Mouse (Mus musculus): ENCODE results near the gene Zcchc8. TPM values are rescaled to one million over a fixed set of nuclear protein-coding genes. Genes with fewer than 3 reads are reported as not detected.
"Not testable (repeated sequence)": the region's sequence is repeated elsewhere in the genome, so short reads cannot be mapped to it uniquely, and the experiment has no call there.

The Zcchc8 gene
- polyA plus RNA-seq (2012; rRNA removed), result 56.0 and 61.6 TPM in 2 replicates

GRCm38 (mm10) chr5:123720328-123721311 lies at the start of gene Zcchc8:
Zcchc8 (minus strand) TSS chr5:123721100.
- DNase-seq (ENCODE audit: extremely low spot score in 1 of 2, low spot score in 1 of 2), result peak; percentile 97 to 98

DNA sequence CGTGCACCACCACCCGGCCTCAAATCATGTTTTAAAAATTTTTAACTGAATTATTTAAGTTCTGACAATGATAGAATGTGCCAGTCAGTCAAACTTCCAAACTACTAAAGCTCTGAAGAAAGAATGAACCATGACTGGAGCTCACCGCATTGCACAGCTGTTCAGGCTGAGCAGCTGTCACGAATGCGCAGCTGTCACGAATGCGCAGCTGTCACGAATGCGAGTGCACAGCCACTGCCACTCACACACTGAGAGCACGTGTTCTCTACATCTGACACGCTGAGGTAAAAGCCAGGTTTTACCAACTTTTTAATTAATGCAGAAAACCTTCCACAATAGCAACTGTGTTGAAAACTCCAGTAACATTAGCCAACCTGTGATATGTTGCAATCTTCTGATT lies 45.6 kb upstream of the Zcchc8 start:
- DNase-seq (ENCODE audit: extremely low spot score in 1 of 2, low spot score in 1 of 2), result not testable (repeated sequence)

DNA sequence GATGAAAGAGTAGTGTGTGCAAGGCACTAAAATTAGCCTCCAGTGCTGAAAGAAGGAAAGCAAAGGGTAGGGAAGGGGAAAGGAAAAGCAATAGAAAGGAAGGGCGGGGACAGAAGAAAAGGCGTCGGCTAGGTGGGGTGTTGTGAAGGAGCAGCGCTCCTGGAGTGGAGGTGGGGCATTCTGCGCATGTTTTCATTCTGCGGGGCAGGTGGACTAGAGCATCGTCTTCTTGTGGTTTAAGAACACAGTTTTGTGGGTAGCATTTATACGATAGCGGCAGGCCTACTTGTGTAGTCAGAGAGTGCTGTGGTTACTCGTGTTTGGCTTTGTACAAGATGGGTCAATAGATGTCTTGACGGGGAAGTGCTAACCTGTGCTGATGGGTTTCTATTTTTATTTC lies 44.6 kb upstream of the Zcchc8 start:
- no peak for DNase-seq (ENCODE audit: extremely low spot score in 1 of 2, low spot score in 1 of 2)

DNA sequence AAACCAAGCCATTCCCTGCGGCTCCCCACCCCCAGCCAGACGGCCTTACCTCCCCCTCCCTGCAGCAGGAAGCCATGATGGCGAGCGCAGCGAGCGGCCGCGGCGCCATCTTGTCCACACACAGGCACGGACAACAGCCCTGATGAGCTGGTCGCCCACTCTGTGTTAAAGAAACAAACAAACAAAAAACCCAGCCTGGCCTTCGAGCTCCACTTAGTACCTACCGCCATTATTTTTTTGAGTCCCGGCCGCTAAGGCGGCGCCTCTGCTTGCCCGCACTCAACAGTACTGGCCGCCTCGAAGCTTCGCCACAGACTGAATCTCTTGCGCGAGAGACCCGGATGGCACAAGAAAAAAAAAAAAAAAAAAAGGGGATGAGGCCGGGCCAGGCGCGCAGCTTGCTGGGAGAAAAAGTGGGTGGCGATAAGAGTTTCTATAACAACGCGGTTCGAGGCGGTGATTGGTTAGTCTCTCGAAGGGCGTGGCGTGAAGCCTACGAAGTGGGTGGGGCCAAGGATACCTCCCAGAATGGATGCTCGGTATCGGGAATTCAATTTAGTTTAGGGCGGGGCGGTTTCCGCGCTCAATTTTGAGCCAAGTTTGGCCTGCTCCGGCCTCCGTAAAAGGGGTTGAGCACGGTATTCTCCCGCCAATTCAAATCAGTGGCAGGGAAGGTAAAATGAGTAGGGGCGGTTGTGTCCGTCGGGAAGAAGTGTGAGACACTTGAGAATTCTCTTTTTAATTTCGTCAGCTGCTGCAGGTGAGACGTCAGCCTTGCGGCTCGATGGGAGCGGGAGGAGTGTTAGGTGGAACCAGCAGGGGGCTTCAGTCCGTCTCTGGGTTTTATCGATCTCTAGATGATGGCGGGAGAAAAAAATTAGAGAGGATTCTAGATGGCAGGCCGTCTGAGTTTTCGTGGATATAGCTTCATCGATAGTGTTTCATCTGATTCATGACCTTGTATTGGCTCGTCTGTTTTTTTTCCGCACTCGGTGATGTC lies 28.5 kb upstream of the Zcchc8 start, which contains the start of the genes Rsrc2 and Kntc1:
Rsrc2 (minus strand) TSS at position 350 of the 1,000 bp plus-strand sequence.
Kntc1 (plus strand) TSS at position 652 of the 1,000 bp plus-strand sequence.
- DNase-seq (ENCODE audit: extremely low spot score in 1 of 2, low spot score in 1 of 2), result peak; percentile 99 to 100

DNA sequence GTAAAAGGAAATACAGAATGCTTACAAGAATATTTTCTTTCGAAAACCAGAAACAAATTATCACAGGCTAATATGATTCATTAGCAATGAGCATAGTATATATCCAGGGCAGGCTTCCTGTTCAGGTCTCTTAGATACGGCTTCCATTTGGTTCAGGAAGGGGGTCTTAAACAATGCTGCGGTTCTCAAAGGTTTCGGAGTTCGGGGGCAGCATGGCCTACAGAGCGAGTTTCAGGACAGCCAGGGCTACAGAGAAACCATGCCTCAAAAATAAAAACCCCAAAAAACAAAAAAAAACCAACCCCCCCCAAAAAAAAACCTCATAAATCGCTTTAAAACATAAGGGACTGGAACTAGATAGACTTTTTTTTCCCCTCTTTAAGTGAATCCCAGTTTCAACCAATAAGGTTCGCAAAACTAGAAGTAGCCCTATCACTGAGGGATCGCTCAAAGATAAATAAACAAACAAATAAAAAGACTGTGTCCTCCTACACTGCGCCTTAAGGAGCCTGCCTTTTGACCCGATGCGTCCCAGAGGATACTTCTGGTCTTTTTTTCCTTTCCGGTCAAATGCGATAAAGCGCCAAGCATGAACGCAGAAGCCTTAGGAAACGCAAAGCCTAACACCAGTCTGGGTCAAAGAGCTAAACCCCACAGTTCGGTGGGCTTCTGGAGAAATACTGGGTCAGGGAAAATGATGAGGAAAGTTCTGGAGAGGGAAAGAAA lies 27.6 kb upstream of the Zcchc8 start:
- no peak for DNase-seq (ENCODE audit: extremely low spot score in 1 of 2, low spot score in 1 of 2)

- DNase-seq (ENCODE audit: extremely low spot score in 1 of 2, low spot score in 1 of 2), result no peak
Measured at GRCm38 (mm10) chr5:123747604-123748003, 26.7 kb upstream of the Zcchc8 start.

DNA sequence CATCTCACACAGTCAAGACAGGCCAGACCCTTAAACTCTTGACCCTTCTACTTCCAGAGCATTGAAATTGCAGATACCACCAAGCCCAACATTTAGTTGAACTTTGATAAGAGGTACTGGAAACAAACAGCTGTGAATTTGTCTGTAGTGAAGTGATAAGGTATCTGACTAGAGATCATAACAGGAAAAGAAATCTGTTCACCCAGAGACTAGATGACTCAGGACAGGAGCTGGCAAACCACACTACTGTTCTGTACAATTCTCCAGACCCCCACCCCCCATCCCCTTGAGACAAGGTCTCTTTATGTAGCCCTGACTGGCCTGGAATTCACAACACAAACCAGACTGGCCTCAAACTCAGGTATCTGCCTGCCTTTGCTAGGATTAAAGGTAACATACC lies 25.4 kb upstream of the Zcchc8 start:
- no peak for DNase-seq (ENCODE audit: extremely low spot score in 1 of 2, low spot score in 1 of 2)

- no peak for DNase-seq (ENCODE audit: extremely low spot score in 1 of 2, low spot score in 1 of 2)
Measured at GRCm38 (mm10) chr5:123744358-123744757, 23.5 kb upstream of the Zcchc8 start.

DNA sequence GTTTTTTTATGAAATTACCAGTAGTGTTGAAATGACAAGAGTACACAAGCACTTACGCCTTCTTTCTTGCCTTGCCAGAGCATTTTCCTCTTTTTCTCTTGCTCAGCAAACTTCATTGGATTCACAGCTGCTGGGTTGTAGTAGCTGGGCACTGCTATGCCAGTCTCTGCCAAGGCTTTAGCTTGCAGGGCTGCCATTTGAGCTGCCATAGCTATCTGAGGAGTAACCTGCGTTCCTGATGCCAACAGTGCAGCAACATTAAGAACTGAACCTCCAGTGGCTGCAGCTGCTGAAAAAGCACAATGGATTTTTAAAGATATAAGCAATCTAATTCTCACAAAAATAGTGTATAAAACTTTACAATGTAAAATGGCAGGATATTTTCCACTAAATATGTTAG lies 10.1 kb upstream of the Zcchc8 start:
- no peak for DNase-seq (ENCODE audit: extremely low spot score in 1 of 2, low spot score in 1 of 2)

GRCm38 (mm10) chr5:123723816-123724215 lies 2.9 kb upstream of the Zcchc8 start:
- DNase-seq (ENCODE audit: extremely low spot score in 1 of 2, low spot score in 1 of 2), result not testable (repeated sequence)

- DNase-seq (ENCODE audit: extremely low spot score in 1 of 2, low spot score in 1 of 2), result no peak
Measured at GRCm38 (mm10) chr5:123714622-123715021, 6.3 kb downstream of the Zcchc8 start.

- no peak for DNase-seq (ENCODE audit: extremely low spot score in 1 of 2, low spot score in 1 of 2)
Measured at GRCm38 (mm10) chr5:123713782-123714181, 7.1 kb downstream of the Zcchc8 start.

DNA sequence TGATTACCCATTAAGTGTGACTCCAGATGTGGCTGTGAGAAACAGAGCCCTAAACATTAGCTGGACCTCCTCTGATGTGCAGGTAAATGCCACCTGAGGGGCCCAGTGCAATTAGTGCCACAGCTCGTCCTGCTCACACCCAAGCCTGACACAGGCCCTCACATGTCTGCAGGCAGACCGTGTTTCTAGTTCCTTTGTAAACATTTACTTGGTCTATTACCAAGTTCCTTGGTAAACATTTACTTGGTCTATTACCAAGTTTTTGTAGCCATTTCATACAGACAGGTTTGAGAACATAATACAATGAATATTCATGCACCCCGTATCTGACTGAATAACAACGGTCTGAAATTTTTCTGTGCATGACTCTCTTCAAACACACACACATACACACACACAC lies 11.3 kb downstream of the Zcchc8 start:
- DNase-seq (ENCODE audit: extremely low spot score in 1 of 2, low spot score in 1 of 2), result no peak

DNA sequence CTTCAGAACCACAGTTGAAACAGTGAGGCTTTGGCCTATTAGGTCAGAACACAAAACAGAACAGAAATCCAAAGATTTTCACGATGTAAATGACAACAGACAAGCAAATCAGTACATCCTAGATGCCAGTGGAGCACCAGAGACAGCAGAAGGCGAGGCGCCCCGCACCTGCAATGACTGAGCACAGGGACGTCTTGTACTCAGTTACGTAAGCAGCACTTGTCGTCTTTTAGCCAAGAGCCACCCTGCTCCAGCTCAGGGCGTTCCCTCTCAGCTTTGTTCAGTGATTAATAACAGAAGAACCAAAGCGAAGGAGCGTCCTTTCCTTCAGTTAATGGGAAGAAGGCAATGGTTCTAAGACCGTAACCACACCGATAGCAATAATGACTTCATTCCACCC lies 12.3 kb downstream of the Zcchc8 start:
- DNase-seq (ENCODE audit: extremely low spot score in 1 of 2, low spot score in 1 of 2), result no peak

GRCm38 (mm10) chr5:123700625-123701024 lies 20.3 kb downstream of the Zcchc8 start:
- no peak for DNase-seq (ENCODE audit: extremely low spot score in 1 of 2, low spot score in 1 of 2)

DNA sequence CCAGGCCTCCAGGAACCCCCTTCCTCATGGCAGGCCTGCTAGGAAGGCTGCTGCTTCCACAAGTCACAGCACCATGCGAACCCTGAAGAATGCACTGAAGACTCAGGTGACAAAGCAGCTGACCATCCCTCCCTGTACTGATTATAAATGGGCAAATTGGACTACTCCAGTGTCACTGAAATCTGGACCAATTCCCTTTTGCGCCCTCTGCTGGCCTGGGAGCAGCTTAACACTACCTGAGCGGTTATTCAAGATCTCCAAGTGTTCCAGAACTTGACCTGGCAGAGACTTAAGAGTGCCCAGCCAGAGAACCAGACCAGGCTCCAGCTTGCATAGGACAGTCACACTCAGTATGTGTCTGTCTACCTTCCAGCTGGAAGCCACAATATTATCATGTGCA lies 21.7 kb downstream of the Zcchc8 start:
- DNase-seq (ENCODE audit: extremely low spot score in 1 of 2, low spot score in 1 of 2), result peak; percentile 22 to 78

GRCm38 (mm10) chr5:123696961-123697360 lies 23.9 kb downstream of the Zcchc8 start:
- no peak for DNase-seq (ENCODE audit: extremely low spot score in 1 of 2, low spot score in 1 of 2)

DNA sequence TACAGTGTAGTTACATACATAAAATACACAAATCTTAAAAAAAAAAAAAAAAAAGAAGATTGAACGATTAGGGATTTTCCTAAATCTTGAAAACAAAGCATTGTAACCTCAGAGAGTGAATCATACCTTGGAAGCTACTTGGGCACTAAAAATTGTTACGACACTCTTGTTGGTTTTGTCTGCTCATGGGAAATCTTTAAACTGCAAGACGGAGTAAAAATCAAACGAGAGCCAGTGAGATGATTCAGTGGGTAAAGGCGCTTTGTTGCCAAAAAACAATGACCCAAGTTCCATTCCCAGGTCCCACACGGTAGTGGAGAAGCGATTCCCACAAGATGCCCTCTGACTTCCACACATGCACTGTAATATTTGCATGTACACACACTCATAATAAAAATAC lies 24.7 kb downstream of the Zcchc8 start:
- DNase-seq (ENCODE audit: extremely low spot score in 1 of 2, low spot score in 1 of 2), result no peak

- DNase-seq (ENCODE audit: extremely low spot score in 1 of 2, low spot score in 1 of 2), result no peak
Measured at GRCm38 (mm10) chr5:123694468-123694867, 26.4 kb downstream of the Zcchc8 start.

Measured in frontal cortex, adult 2 months (tissue).